Mouse (Mus musculus) embryonic fibroblast, embryonic 13.5 days (primary cell): ENCODE data around the gene Gm6588.

ENCODE experiments used
- CTCF ChIP-seq: IDR thresholded peaks from 2 replicates; pipeline ENCODE4 v1.5.1; 2011; ENCODE audit warnings: mild to moderate bottlenecking, control low read depth, low read length, moderate library complexity, borderline replicate concordance; ENCODE audit not compliant: insufficient read depth
- POLR2A ChIP-seq: IDR thresholded peaks from 2 replicates; pipeline ENCODE4 v1.6.1; 2011; ENCODE audit warnings: low read depth, mild to moderate bottlenecking, control low read depth, low read length, moderate library complexity

GRCm38 (mm10) chr5:112431120-112431775 is 18.0 kb upstream of the Gm6588 start:
- TF ChIP-seq CTCF (no peak), POLR2A (no peak)
